Mouse (Mus musculus) ES-E14 (cell line): ENCODE data around the gene Vmo1. TPM values are rescaled to one million over a fixed set of nuclear protein-coding genes. Genes with fewer than 3 reads are reported as not detected.

Source experiments
- DNase-seq: peaks from one replicate; pipeline ENCODE4 v3.0.0-alpha.2; 2013; ENCODE audit warnings: low read depth, low spot score
- H3K27ac ChIP-seq: 2 replicates; pipeline ENCODE4 v1.5.1; 2012; ENCODE audit warnings: low read depth, mild to moderate bottlenecking, low read length, moderate library complexity, mixed read lengths; ENCODE audit not compliant: poor library complexity, insufficient read depth, severe bottlenecking
- H3K36me3 ChIP-seq: 2 replicates; pipeline ENCODE4 v1.6.1; 2012; ENCODE audit warnings: mild to moderate bottlenecking, low read length, moderate library complexity, mixed read lengths; ENCODE audit not compliant: control insufficient read depth, poor library complexity, insufficient read depth, severe bottlenecking
- H3K4me1 ChIP-seq, 2 experiments: fragments of 150-350 bp in 1 of 2; sonication (generic) in 1 of 2; 2 replicates each; pipeline ENCODE4 v1.6.1; 2012; ENCODE audit warnings: low read length in 2 of 2, mild to moderate bottlenecking in 1 of 2, mixed read lengths in 1 of 2; ENCODE audit not compliant: control insufficient read depth in 2 of 2, insufficient read depth in 2 of 2, poor library complexity in 1 of 2
- H3K4me3 ChIP-seq, 2 experiments: fragments of 150-350 bp in 1 of 2; sonication (generic) in 1 of 2; 2 replicates each; pipeline ENCODE4 v1.5.1; 2012; ENCODE audit warnings: low read length in 2 of 2, low read depth in 1 of 2, mild to moderate bottlenecking in 1 of 2, mixed read lengths in 1 of 2; ENCODE audit not compliant: insufficient read depth in 1 of 2, poor library complexity in 1 of 2, severe bottlenecking in 1 of 2
- H3K9ac ChIP-seq: 2 replicates; pipeline ENCODE4 v1.6.1; 2012; ENCODE audit warnings: low read depth, mild to moderate bottlenecking, low read length, mixed read lengths; ENCODE audit not compliant: poor library complexity, insufficient read depth, severe bottlenecking
- H3K9me3 ChIP-seq: fragments of 150-350 bp; sonication (generic); 2 replicates; pipeline ENCODE4 v1.6.1; 2012; ENCODE audit warnings: low read depth, mild to moderate bottlenecking, low read length; ENCODE audit not compliant: control insufficient read depth, insufficient read depth
- CHD2 ChIP-seq: IDR thresholded peaks from 2 replicates; pipeline ENCODE4 v1.6.1; 2014; ENCODE audit warnings: mild to moderate bottlenecking, low read depth, low read length, inconsistent platforms
- HCFC1 ChIP-seq: IDR thresholded peaks from 2 replicates; pipeline ENCODE4 v1.6.1; 2012; ENCODE audit warnings: low read length, inconsistent platforms, borderline replicate concordance; ENCODE audit not compliant: insufficient read depth
- MAFK ChIP-seq: IDR thresholded peaks from 2 replicates; pipeline ENCODE4 v1.6.1; 2014; ENCODE audit warnings: mild to moderate bottlenecking, low read depth, low read length, inconsistent platforms; ENCODE audit not compliant: insufficient read depth
- ZC3H11A ChIP-seq: IDR thresholded peaks from 2 replicates; pipeline ENCODE4 v1.6.1; 2012; ENCODE audit warnings: low read depth, mild to moderate bottlenecking, inconsistent platforms, low read length, borderline replicate concordance
- ZNF384 ChIP-seq: IDR thresholded peaks from 2 replicates; pipeline ENCODE4 v1.6.1; 2012; ENCODE audit warnings: low read depth, low read length, inconsistent platforms
- in situ Hi-C, 2 experiments: fragments of 600-800 bp; cut with MboI; formaldehyde crosslinking; loops; one replicate each; pipeline ENCODE4 v1.15.1; 2025; ENCODE audit warnings: low sequenced_read_pairs in 2 of 2, inconsistent platforms in 1 of 2; ENCODE audit not compliant: unreplicated experiment in 2 of 2
- total RNA-seq: library from RNA; depleted of rRNA; stranded (reverse); fragments of 300-350 nt; gene quantifications from 2 replicates; pipeline ENCODE4 v1.2.3, GENCODE M21; 2012

Vmo1 gene
- total RNA-seq, 1 experiment: not detected

GRCm38 (mm10) chr11:70541415-70541814 is 27.0 kb upstream of the Vmo1 start:
- Histone ChIP-seq H3K27ac (no peak overlapping the region), H3K4me3 (no peak overlapping the region), H3K9me3 (no peaks in the 10 kb centered on the region), H3K4me1 (no peaks in the 10 kb centered on the region), H3K36me3 (no peaks in the 10 kb centered on the region), H3K9ac (no peak overlapping the region)
- in situ Hi-C loops: no loop called here
- no peak for DNase-seq
- no peak for TF ChIP-seq ZNF384
- TF ChIP-seq ZC3H11A: no peak
- TF ChIP-seq CHD2: no peak
- TF ChIP-seq HCFC1: no peak
- TF ChIP-seq MAFK: no peak

- Histone ChIP-seq H3K4me3 (peak overlapping the region in 1 of 2 experiments; percentile 59; a peak in 3 of 4 replicates), H3K9ac (no peak overlapping the region), H3K4me1 (no peaks in the 10 kb centered on the region), H3K36me3 (no peaks in the 10 kb centered on the region), H3K9me3 (no peaks in the 10 kb centered on the region), H3K27ac (no peak overlapping the region)
- TF ChIP-seq CHD2 (no peak), HCFC1 (no peak), MAFK (no peak), ZNF384 (no peak), ZC3H11A (no peak)
- in situ Hi-C loops: no loop called here
- DNase-seq: no peak
These were observed 26.5 kb upstream of the Vmo1 start for GRCm38 (mm10) chr11:70540928-70541327.

- Histone ChIP-seq H3K4me3 (peak within 1 kb of the TSS; percentile 59 to 71), H3K4me1 (no peaks in the 10 kb centered on the region), H3K36me3 (no peaks in the 10 kb centered on the region), H3K9me3 (no peaks in the 10 kb centered on the region), H3K27ac (no peak within 1 kb of the TSS), H3K9ac (peak within 1 kb of the TSS; percentile 69)
- no peak for TF ChIP-seq ZNF384
- no peak for TF ChIP-seq CHD2
- TF ChIP-seq HCFC1: no peak
- no peak for TF ChIP-seq MAFK
- TF ChIP-seq ZC3H11A: no peak
- peak; percentile 58 for DNase-seq
- in situ Hi-C loops: no loop called here
These were observed 25.6 kb upstream of the Vmo1 start, which contains the start of gene Pld2 for GRCm38 (mm10) chr11:70539877-70540587. Gene Pld2 (plus strand): TSS chr11:70540064.

GRCm38 (mm10) chr11:70539423-70539822 is 25.0 kb upstream of the Vmo1 start:
- no peak for DNase-seq
- H3K4me1 ChIP-seq: no peaks in the 10 kb centered on the region
- no peaks in the 10 kb centered on the region for H3K9me3 ChIP-seq
- in situ Hi-C loops: no loop called here
- H3K9ac ChIP-seq: peak overlapping the region; percentile 69
- H3K27ac ChIP-seq: no peak overlapping the region
- H3K4me3 ChIP-seq: peak overlapping the region; percentile 59 to 71
- H3K36me3 ChIP-seq: no peaks in the 10 kb centered on the region
- TF ChIP-seq MAFK (peak; percentile 78), ZNF384 (no peak)

GRCm38 (mm10) chr11:70532839-70533238 is 18.4 kb upstream of the Vmo1 start, which contains the start of gene Gm40193:
Gene Gm40193 (minus strand): TSS chr11:70532939.
- DNase-seq: no peak
- Histone ChIP-seq H3K36me3 (peaks cover 6% of the 10 kb centered on the region), H3K9me3 (no peaks in the 10 kb centered on the region), H3K4me3 (no peak within 1 kb of the TSS), H3K4me1 (no peaks in the 10 kb centered on the region), H3K27ac (no peak within 1 kb of the TSS), H3K9ac (no peak within 1 kb of the TSS)
- in situ Hi-C loops: no loop called here
- no peak for TF ChIP-seq CHD2
- no peak for TF ChIP-seq MAFK
- TF ChIP-seq ZNF384: no peak
- no peak for TF ChIP-seq ZC3H11A
- TF ChIP-seq HCFC1: no peak
